Mouse (Mus musculus) left cerebral cortex, postnatal 14 days (tissue): ENCODE results near the gene Rbbp5. TPM values are rescaled to one million over a fixed set of nuclear protein-coding genes. Genes with fewer than 3 reads are reported as not detected.
A peak's percentile ranks its signal among the peaks of the same experiment; 100 is the strongest.

ENCODE experiments used
- DNase-seq, 2 experiments: peaks; one replicate each; pipeline ENCODE4 v3.0.0; 2021 to 2022; ENCODE audit warnings: low spot score in 2 of 2, mixed read lengths in 1 of 2
- intact Hi-C: fragments of 180-260 bp; cut with DNase I; formaldehyde crosslinking; loops from one replicate; pipeline ENCODE4 v1.15.1; 2025
- total RNA-seq, 2 experiments: library from RNA; stranded (reverse); gene quantifications; 2 replicates each; pipeline ENCODE4 v1.2.3; 2021

Rbbp5 gene
- total RNA-seq, 2 experiments from 2014 or later = 35.7 to 43.8 TPM

DNA sequence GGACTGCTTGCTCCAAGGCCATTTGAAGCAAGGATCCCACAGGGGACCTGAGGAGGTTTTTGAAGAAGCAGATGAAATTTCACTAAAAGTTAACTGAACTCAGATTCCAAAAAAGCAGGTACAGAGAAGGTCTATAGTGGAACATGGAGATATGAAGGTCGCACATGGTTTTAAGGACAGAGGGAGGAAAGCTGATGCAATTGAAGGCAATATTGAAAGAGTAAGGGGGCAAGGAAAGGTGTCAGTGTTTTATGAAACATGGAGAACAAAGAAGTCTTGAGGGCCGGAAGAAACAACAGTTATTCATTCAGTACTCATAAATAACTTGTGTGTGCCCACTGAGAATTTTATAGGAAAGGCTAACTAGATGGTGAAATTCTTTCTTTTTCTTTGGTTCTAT, 4.5 kb downstream of the Rbbp5 start:
- intact Hi-C loops = no loop called here
- no peak for DNase-seq

DNA sequence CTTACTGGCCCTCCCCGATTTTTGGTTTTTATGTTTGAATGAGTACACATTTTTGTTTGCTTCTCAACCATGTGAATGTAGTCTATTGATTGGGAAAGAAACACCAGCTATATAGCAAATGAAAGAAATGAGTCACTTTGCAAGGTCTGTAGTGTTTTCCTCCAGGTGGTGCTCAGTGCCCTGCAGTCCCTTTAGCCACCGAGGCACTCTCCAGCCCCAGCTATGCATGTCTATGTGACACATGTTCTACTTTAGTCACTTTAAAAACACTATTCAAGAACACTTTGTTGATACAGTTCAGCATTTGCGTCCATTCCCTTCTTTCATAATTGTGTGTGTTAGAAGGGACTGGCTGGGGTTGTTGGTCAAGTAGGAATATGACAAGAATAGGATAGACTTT, 6.1 kb downstream of the Rbbp5 start:
- DNase-seq = no peak
- intact Hi-C loops = no loop called here

DNA sequence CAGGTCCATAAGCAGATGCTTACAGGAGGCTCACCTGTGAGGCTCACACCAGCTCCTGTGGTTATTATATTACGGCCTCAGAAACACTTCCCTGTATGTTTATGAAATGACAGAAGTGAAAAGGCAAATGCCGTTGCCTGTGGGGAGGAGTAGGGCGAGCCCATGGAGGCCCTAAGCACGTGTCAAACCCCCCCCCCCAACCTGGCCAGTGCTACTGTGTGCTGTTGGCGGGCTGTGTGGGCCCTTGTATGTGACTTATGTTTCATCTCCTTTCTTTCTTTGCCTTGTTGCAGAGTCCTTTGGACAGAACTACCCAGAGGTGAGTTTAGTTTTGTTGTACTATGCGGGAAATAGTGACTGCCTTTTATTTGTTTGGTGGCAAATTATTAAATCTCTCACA, 6.6 kb downstream of the Rbbp5 start:
- DNase-seq = no peak
- intact Hi-C loops = no loop called here

DNA sequence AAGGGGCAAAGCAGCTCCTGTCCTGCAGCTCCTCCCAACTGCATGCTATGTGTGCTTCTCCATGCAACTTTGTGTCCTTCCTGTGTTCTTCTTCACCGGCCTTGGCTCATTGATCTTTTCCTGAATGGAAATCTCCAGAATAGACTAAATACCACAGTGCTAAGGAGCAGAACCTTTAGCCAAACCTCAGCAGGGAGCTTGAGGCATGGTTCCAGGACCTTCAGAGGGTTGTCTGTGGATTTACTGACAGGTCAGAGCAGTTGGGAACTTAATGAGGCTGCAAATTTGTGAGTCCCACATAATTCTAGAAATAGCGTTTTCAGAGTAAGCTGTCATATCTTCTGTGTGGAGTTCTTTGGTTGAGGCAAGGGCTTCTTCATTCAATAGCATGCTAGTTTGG, 23.4 kb downstream of the Rbbp5 start:
- no peak for DNase-seq
- intact Hi-C loops = no loop called here

DNA sequence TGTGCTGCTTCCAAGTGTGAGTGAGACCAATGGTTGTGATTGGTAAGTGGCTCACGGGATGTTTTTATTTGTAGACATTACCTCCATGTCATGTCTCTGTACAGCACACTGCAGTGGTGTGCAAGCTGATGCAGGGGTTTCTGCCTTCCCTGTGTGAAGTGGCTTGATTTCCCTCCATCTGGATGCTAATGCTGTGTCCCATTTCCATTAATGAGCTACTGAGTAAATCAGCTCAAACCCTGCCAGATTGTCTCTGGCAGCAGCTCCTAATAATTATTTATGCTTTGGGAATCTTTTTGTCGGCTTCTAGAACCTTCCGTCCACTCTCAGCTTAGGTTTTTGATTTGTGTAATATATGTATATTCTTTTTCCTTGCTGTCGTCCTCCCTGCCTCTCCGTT, 28.0 kb downstream of the Rbbp5 start:
- intact Hi-C loops = no loop called here
- no peak for DNase-seq

DNA sequence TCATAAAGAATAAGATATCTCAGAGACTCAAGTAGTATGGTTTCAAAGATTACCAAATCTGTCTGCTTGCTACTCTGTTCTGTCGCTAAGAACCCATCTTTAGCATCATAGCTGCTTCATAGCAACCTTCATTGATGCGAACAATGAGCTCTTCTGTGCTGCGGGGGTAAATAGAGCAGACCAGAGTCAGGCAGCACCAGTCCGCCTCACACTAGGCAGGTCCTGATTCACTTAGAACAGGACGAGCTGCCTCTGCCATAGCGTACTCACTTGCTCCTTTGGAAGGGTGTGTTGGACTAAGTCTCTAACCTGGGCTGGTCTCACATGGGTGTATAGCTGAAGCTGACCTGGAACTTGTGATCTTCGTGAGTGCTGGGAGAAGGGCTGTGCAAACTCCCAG, 28.9 kb downstream of the Rbbp5 start, which contains the start of gene Tmem81:
Gene Tmem81 (plus strand): TSS at position 173 of the 400 bp plus-strand sequence.
- intact Hi-C loops = no loop called here
- no peak for DNase-seq

DNA sequence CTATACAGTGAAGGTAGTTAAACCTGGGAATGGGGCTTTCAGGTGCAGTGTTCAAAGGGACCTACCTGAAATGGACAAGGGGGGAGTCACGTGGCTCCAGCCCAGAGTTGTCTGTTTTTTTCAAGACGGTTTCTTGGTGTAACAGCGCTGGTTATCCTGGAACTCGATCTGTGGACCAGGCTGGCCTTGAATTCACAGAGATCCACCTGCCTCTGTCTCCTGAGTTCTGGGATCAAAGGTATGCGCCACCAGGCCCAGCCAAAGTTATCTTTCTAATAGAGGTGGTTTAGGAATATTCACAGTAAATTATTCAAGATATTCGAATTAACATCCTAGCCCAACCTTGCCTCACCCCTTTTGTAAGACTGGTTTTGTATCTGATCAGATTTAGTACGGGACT, 29.5 kb downstream of the Rbbp5 start:
- DNase-seq = no peak
- intact Hi-C loops = no loop called here

DNA sequence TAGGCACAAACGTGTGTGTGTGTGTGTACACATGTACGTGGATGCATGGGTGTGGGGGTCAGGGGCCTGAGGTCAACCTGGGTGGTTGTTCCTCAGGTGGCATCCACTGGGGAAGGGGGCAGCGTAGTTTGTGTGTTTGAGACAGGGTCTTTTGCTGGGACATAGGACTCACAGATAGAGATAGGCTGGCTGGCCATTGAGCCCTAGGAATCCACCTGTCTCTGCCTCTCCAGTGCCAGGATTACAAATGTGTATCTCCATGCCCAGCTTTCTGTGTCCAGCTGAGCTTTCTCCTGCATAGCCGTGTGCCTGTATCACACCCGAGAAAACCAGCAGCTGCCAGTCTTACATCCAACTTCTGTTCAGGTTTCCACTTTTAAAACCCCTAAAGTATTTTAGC, 32.6 kb downstream of the Rbbp5 start:
- intact Hi-C loops = no loop called here
- no peak for DNase-seq

DNA sequence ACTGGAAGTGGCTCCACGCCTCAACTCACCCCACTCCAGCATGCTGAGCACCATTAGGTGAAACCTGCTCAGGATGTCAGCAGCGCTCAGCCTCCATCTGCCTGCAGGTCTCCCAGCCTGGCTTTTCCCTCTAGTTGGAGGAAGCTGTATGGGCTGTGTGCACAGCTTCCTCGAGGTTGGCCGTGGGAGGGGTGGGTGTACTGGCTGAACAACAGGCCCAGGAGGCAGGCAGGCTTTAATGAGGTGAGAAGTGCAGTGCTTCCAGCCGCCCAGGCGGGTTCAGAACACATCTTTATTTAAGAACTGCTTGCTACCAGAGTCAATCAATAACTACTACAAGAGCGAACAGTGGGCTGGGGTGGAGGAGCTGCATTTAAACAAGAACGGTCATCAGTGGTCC, 34.4 kb downstream of the Rbbp5 start:
- intact Hi-C loops = no loop called here
- DNase-seq = no peak

DNA sequence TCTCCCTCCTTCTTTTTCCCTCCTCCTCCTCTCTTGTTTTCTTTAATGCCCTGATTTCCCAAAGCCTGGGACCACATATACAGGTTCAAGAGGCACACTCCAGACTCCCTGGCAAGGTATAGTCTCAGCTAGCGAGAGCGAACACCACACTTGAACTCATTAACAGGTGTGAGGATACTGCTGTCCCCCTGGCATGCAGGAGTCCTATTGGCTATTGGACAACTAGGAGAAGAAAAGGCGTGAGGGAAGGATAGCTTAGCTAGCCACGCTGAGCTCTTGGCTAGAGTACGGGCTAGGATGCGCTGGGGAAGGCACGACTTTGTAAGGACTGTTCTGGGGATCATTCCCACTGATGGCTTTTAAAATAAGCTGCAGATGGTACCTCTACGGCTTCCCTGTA, 34.9 kb downstream of the Rbbp5 start:
- no peak for DNase-seq
- intact Hi-C loops = no loop called here

DNA sequence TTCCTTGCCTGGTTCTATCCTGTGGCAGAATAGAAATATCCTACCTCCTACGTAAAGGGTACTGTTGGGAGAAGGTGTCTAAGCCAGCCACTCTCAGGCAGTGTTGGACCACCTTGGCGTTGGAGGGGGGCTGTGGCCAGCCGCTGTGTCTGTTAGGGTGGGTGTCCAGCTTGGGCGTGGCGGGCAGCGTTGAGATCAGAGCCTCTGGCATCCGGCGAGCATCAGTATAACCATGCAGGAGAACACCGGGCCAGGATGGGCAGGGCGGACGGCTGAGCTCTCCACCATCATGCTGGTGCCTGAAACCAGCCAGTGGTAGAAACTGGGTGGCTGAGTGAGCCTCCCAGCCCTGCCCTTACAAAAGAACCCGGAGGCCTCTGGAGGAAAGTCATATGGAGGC, 38.2 kb downstream of the Rbbp5 start:
- DNase-seq = no peak
- intact Hi-C loops = no loop called here

DNA sequence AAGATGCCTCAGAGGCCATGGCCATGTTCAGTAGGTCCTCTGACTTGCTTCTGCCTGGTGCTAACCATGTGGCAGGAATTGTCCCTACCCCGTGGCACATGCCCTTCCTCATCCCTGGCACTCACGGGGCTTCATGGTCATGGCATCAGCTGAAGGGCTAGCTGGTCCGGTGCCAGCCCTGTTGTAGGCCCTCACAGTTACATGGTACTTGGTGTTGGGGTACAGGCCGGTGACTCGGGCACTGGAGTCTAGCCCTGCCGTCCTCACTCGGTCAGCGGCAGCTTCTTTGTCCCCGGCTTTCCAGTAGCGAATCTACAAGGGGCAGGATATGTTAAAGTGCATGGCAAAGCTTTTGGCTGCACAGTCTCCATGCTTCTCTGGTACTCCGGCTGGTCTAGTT, 39.6 kb downstream of the Rbbp5 start:
- intact Hi-C loops = no loop called here
- no peak for DNase-seq

DNA sequence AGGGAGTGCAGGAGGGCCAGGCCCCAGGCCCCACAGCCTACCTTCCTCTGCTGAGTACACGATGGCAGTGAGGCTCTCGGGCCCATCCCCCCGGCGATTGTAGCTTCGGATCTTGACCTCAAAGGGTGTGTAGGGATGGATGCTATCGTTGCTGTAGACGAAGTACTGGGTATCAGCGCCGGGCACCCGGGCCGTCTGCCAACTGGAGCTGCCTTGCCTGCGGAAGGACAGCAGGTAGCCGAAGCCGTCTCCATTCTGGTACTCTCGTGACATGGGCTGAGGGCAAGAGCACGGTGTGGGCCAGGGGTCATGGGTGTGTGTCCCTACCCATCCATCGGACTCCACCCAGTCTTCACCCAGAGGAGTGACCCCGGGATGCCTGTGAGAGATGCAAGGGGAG, 41.5 kb downstream of the Rbbp5 start:
- intact Hi-C loops = no loop called here
- no peak for DNase-seq

DNA sequence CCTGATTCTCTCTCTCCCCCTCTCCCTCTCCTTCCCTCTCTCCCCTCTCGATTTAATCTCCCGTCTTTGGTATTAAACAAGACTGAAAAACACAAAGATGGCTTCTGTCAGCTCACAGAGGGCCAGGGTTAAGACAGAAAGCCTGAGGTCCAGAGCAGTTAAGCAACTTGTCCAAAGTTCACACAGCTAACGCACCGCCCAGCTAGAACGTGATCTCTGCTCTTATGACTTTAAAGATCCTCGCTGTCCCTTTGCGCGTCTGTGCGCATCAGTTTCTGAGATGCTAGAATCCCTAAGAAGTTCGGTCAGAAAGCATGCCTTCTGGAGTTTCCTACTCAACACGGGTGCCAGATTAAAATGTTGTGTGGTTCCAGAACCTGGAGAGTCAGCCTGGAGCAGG, 42.6 kb downstream of the Rbbp5 start:
- intact Hi-C loops = loop anchor here (10.0 kb wide), 1 partner anchor 225 kb away; the partner anchor contains the start of gene Nfasc
- DNase-seq = no peak

DNA sequence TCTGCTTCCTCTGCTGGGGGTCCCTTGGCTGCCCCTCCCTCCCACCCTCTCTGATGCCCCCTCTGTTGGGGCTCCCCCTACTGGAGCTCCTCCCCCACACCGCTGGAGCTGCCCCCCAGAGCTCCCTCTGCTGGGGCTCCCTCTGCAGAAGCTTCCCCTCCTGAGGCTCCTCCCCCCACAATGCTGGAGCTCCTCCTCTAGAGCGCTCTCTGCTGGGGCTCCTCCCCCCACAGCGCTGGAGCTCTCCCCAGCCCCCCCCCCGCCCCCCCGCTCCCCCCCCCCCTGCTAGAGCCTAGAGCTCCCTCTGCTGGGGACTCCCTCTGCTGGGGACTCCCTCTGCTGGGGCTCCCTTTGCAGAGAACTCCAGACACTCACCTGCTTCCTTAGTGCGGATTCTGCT, 43.6 kb downstream of the Rbbp5 start:
- DNase-seq = peak; percentile 55 to 67
- intact Hi-C loops = loop anchor here (10.0 kb wide), 1 partner anchor 224 kb away; the partner anchor contains the start of gene Nfasc

DNA sequence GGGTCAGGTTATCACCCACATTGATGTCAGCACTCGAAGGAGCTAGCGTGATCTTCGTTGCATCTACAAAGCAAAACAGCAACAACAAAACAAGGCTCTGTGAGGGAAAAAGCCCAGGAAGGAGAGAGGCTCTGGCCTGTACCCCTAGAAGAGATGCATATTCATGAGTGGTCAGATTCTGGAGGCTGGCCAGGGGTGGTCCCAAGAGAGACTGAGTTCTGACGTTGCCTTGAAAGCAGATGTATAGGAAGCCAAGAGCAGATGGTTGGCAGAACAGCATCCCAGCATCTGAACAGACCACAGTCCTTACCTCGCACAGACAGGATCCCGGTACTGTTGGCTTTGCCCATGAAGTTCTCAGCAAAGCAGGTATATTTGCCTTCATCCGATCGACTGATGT, 45.9 kb downstream of the Rbbp5 start:
- intact Hi-C loops = loop anchor here (10.0 kb wide), 1 partner anchor 222 kb away; the partner anchor contains the start of gene Nfasc

DNA sequence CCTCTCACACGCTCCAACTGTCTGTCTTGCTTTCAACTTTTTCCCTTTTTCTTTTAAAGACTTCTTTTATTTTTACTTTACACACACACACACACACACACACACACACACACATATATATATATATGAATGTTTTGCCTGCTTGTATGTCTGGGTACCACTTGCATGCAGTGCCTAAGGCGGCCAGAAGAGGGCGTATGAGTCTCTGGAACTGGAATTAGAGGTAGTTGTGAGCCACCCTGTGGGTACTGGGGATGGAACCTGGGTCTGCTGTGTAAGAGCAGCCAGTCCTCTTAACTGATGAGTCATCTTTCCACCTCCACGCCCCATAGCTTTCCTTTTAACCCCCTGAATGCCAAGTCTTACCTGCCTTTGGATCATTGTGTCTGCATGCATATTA, 46.8 kb downstream of the Rbbp5 start:
- intact Hi-C loops = loop anchor here (10.0 kb wide), 1 partner anchor 221 kb away; the partner anchor contains the start of gene Nfasc
- peak in 1 of 2 experiments; percentile 74 for DNase-seq

More for the DNA sequence above, 45.9 kb downstream of the Rbbp5 start:
- no peak for DNase-seq

DNA sequence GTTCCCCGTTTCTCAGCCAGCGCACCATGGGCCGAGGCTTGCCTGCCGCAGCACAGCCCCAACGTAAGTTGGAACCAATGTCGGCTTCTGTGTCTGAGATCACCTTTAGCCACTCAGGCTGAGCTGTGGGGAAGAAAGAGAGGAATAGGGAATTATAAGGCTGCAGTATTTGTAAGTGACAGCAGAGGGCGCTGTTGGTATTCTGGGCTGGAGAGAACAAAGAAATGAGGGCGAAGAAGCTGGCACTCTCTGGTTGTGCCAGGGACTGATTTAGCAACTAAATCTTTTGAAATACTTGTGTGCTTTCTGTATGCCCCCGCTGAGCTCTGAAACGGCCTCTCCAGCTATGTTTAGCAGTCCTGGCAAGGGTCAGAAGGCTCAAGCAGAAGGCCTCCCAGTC, 48.7 kb downstream of the Rbbp5 start:
- intact Hi-C loops = loop anchor here (1.0 to 10.0 kb wide), 2 partner anchors 68 to 219 kb away; partner anchors contain the start of gene Nfasc
- DNase-seq = peak; percentile 90 to 91

DNA sequence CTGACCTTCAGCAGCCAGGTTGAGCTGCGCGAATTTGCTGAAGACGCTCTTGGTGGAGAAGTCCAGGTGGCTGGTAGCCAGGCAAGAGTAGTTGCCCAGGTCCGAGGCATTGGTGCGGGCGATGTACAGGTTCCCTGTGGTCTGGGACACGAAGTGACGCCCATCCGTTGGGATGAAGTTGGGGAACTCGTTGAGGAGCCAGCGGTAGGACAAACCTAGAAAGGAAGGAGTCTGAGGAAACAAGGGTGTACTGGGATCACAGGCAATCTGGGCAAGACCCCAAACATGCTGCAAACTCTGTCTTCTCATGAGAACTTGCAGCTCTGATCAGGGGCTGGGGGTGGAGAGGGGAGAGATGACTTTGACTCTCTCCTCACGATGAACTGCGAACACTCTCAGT, 50.9 kb downstream of the Rbbp5 start:
- intact Hi-C loops = loop anchor here (10.0 kb wide), 1 partner anchor 217 kb away; the partner anchor contains the start of gene Nfasc
- no peak for DNase-seq

DNA sequence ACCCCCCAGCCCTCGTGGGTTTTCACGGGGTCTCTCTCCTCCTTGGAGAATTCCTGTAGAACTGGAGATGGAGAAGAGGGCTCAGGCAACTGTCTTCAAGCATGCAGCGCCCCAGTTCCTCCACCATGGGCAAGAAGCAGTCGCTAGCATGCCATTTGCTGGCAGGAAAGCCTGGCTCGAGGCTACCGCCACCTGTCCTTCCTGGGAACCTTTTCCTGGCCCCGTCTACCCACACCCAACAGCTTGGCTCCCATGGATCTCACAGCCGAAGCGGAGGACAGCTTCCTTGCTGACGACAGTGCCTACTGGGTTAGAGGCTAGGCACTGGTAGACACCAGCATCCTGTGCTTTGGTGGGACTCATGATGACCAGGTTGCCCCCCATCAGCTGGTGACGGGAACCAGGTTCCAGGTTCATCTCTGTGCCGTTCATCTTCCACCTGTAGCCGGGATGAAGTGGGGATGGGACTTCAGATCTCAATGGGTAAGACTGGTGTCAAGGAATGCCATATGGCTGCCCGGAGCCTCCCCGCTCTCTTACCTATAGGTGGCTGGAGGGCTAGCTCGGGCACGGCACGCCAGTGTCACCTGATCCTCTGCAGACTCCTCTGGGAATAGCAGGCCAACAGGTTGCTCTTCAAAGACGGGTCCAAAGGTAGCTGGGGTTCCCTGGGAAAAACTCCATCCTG, 51.6 kb downstream of the Rbbp5 start:
- intact Hi-C loops = loop anchor here (10.0 kb wide), 1 partner anchor 216 kb away; the partner anchor contains the start of gene Nfasc
- no peak for DNase-seq

DNA sequence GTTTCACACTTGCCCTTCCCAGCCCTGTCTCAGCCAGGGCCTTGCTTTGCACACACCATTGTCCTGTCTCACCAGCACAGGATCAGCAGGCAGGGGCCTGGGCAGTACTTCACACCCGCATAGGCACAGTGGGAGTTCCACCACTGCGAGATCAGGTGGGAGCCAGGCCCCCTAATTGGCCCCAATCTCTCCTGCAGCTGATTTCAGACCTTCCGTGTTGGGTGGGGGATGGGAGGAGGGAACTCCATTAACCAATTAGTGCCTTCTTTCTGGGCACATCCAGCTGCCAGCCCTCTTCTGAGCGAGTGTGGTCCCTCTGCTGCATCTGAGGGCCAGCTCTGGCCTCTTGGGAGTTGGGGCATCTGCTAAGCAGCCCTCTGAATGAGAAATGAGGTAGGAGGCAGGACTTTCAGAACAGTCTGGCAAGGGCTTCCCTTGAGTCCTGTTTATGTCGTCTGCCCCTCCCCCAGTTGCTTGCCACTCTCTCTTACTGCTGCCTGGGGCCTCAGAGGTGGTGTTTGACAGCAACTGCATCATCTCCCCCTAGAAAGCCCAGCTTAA, 53.5 kb downstream of the Rbbp5 start:
- intact Hi-C loops = no loop called here

More for the DNA sequence above, 53.5 kb downstream of the Rbbp5 start:
- no peak for DNase-seq
